26 mouse cellular contexts compared by ENCODE assay signal in the genomic region with DNA sequence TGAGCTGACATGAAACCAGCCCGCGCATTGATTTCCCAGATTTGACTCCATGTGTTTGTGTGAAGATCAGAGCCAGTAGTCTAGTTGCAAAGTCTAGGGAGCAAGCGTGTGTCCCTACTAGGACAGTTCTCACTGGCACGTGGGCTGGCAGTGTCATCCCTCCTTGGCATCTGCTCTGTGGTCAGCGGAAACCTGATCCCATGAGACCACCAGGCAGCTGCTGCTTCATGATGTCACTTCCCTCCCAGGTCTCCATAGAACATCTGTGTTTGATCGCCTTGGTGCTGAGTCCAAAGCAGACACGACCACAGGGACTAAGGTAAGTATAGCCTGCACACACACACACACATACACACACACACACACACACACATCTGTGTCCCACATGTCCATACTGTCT. TPM values are rescaled to one million over a fixed set of nuclear protein-coding genes. Genes with fewer than 3 reads are reported as not detected.
A peak's percentile ranks its signal among the peaks of the same experiment; 100 is the strongest.
DNase-seq lines count a peak whose midpoint lies in the region; ATAC-seq and TF ChIP-seq lines count a peak whose summit lies in the region.
"Had no signal": no experiment of that assay in that cellular context is flagged by ENCODE, and none has a peak within 500 bp of the region (broad histone marks: within the 10 kb centered on the region; RNA-seq: fewer than 3 reads in every experiment).

No protein-coding gene starts in this region.

- 44% methylated on average over 7 of the region's 7 CpGs for WGBS in heart, adult 2 months
- WGBS in embryonic facial prominence, embryonic 14.5 days = 48% methylated on average over 7 of the region's 7 CpGs

- DNase-seq in heart, adult 2 months = no peak
- no peak for DNase-seq in heart, adult 18-20 months
- DNase-seq in MN1 (ENCODE audit: low spot score) = peak; percentile 54
- peak; percentile 44 for DNase-seq in embryonic facial prominence, embryonic 14.5 days (ENCODE audit: low spot score)
- peak; percentile 27 for DNase-seq in mesoderm, embryonic 11.5 days (ENCODE audit: low read depth, low spot score)
- DNase-seq in spleen, postnatal 10 days (ENCODE audit: low spot score in 2 of 2) = no peak
- no peak for DNase-seq in testis, postnatal 14 days (ENCODE audit: low spot score)
- no peak for DNase-seq in cerebellum, adult 11 months
- DNase-seq: adrenal gland, postnatal 25 days; cerebellum, postnatal 10 days; gastrocnemius, postnatal 10 days; heart, postnatal 4 days; kidney, adult 2 months; lung, adult 2 months; lung, postnatal 14 days; right cerebral cortex, adult 18-20 months; right cerebral cortex, postnatal 4 days; thymus, postnatal 14 days had no signal

- TF ChIP-seq EP300 in heart, adult 2 months (IDR thresholded peaks at IDR 0.05; ENCODE audit: insufficient read depth, low read depth, low read length) = 0 out of 2 replicates have a peak, but pooled peaks have one; percentile 34

- H3K27ac ChIP-seq in heart, adult 2 months = no peak overlapping the region
- H3K27ac ChIP-seq in embryonic facial prominence, embryonic 14.5 days (replicated peaks; ENCODE audit: low read depth, low read length) = peak overlapping the region; percentile 48; the same call in 1 of the 2 replicates
- H3K27ac ChIP-seq: forebrain, embryonic 13.5 days; heart, embryonic 10.5 days; hindbrain, embryonic 14.5 days; kidney, postnatal 0 days; liver, embryonic 12.5 days; midbrain, embryonic 15.5 days had no signal

- H3K79me2 ChIP-seq in heart, adult 2 months (replicated peaks; ENCODE audit: control insufficient read depth, insufficient read depth, low read length) = no peaks in the 10 kb centered on the region

- H3K4me3 ChIP-seq in heart, adult 2 months = no peak overlapping the region
- no peak overlapping the region for H3K4me3 ChIP-seq in embryonic facial prominence, embryonic 14.5 days (ENCODE audit: low read depth, low read length)
- H3K4me3 ChIP-seq: forebrain, embryonic 13.5 days; heart, embryonic 10.5 days; liver, embryonic 12.5 days; midbrain, embryonic 15.5 days had no signal

- TF ChIP-seq POLR2A in heart, adult 2 months (IDR thresholded peaks at IDR 0.05; ENCODE audit: insufficient read depth, low read depth, low read length) = no peak

- no peaks in the 10 kb centered on the region for H3K36me3 ChIP-seq in heart, adult 2 months (ENCODE audit: control insufficient read depth, insufficient read depth, low read length)
- peaks cover 89% of the 10 kb centered on the region for H3K36me3 ChIP-seq in embryonic facial prominence, embryonic 14.5 days (ENCODE audit: control insufficient read depth, insufficient read depth, low read length)

- no peaks in the 10 kb centered on the region for H3K9me3 ChIP-seq in embryonic facial prominence, embryonic 14.5 days (ENCODE audit: control insufficient read depth, low read length)
- H3K9me3 ChIP-seq: forebrain, embryonic 13.5 days; heart, embryonic 10.5 days; liver, embryonic 12.5 days; midbrain, embryonic 15.5 days had no signal

- H3K4me1 ChIP-seq in heart, adult 2 months (ENCODE audit: control insufficient read depth, insufficient read depth, low read length) = peaks cover 3% of the 10 kb centered on the region
- no peaks in the 10 kb centered on the region for H3K4me1 ChIP-seq in embryonic facial prominence, embryonic 14.5 days (ENCODE audit: control insufficient read depth, insufficient read depth, low read length)
- H3K4me1 ChIP-seq: forebrain, embryonic 13.5 days; heart, embryonic 10.5 days; liver, embryonic 12.5 days; midbrain, embryonic 15.5 days had no signal

- H3K9ac ChIP-seq in heart, adult 2 months (ENCODE audit: low read depth, low read length) = no peak overlapping the region; the same call in 1 of the 2 replicates
- H3K9ac ChIP-seq in embryonic facial prominence, embryonic 14.5 days (ENCODE audit: low read depth, low read length) = no peak overlapping the region
- H3K9ac ChIP-seq: forebrain, embryonic 13.5 days; hindbrain, embryonic 14.5 days; liver, embryonic 12.5 days; midbrain, embryonic 15.5 days had no signal

- peak; percentile 48; the same call in 1 of the 2 replicates for ATAC-seq in embryonic facial prominence, embryonic 14.5 days (ENCODE audit: low read depth)
- ATAC-seq: forebrain, embryonic 13.5 days; inflammation-experienced regulatory T-cells, adult 6 months; liver, embryonic 12.5 days; midbrain, embryonic 15.5 days had no signal

- no peak overlapping the region for H3K4me2 ChIP-seq in embryonic facial prominence, embryonic 14.5 days (ENCODE audit: low read depth, low read length)
- H3K4me2 ChIP-seq: forebrain, embryonic 13.5 days; hindbrain, embryonic 14.5 days; liver, embryonic 12.5 days; midbrain, embryonic 15.5 days had no signal

- no peak for TF ChIP-seq CTCF in heart, adult 2 months (IDR thresholded peaks at IDR 0.05)

- H3K27me3 ChIP-seq in heart, adult 2 months (ENCODE audit: control insufficient read depth, insufficient read depth, low read length) = no peaks in the 10 kb centered on the region
- no peaks in the 10 kb centered on the region for H3K27me3 ChIP-seq in embryonic facial prominence, embryonic 14.5 days (replicated peaks; ENCODE audit: control insufficient read depth, insufficient read depth, low read length)
- H3K27me3 ChIP-seq: forebrain, embryonic 13.5 days; liver, embryonic 12.5 days; midbrain, embryonic 15.5 days had no signal

- intact Hi-C loops in heart, adult 2 months (cut with DNase I) = no loop called here

RNA-seq across cellular contexts. Expression of a gene that starts 12.9 kb away (rescaled TPM):
- 100 to 1,000 TPM; 181 to 219 TPM for total RNA-seq in heart, adult 2 months (2021)
- polyA plus RNA-seq in heart, adult 2 months (2012; rRNA removed) = 134 and 181 TPM in 2 replicates
- 100 to 1,000 TPM; 168 to 200 TPM for total RNA-seq in heart, adult 18-20 months (2021)
- polyA plus RNA-seq in embryonic facial prominence, embryonic 14.5 days (2014; fragmentation: Nextera tagmentation; extraction: Ambion mirVana) = 114 and 123 TPM in 2 replicates

RNA-seq across cellular contexts. Expression of a gene that starts 25.4 kb away (rescaled TPM):
- total RNA-seq in heart, adult 2 months (2021) = 10 to 100 TPM; 72.0 to 72.1 TPM
- 79.5 and 87.4 TPM in 2 replicates for polyA plus RNA-seq in heart, adult 2 months (2012; rRNA removed)
- 10 to 100 TPM; 63.8 to 64.7 TPM for total RNA-seq in heart, adult 18-20 months (2021)
- 28.7 and 32.7 TPM in 2 replicates for polyA plus RNA-seq in embryonic facial prominence, embryonic 14.5 days (2014; fragmentation: Nextera tagmentation; extraction: Ambion mirVana)

RNA-seq across cellular contexts. Expression of a gene that starts 25.4 kb away (rescaled TPM):
- 10 to 100 TPM; 22.9 to 30.6 TPM for total RNA-seq in heart, adult 2 months (2021)
- polyA plus RNA-seq in heart, adult 2 months (2012; rRNA removed) = 54.8 and 68.1 TPM in 2 replicates
- total RNA-seq in heart, adult 18-20 months (2021) = 10 to 100 TPM; 29.8 to 30.9 TPM
- polyA plus RNA-seq in embryonic facial prominence, embryonic 14.5 days (2014; fragmentation: Nextera tagmentation; extraction: Ambion mirVana) = 111 TPM in 2 replicates

RNA-seq across cellular contexts. Expression of a gene that starts 55.4 kb away (rescaled TPM):
- total RNA-seq in heart, adult 2 months (2021) = under 1 TPM; 0.10 to 0.14 TPM
- 0.20 and 0.21 TPM in 2 replicates for polyA plus RNA-seq in heart, adult 2 months (2012; rRNA removed)
- total RNA-seq in heart, adult 18-20 months (2021) = under 1 TPM in 1 of 2 experiments, not detected in 1; 0.10 TPM
- 0.54 and 0.93 TPM in 2 replicates for polyA plus RNA-seq in embryonic facial prominence, embryonic 14.5 days (2014; fragmentation: Nextera tagmentation; extraction: Ambion mirVana)
- total RNA-seq: megakaryocyte, adult 5-6 weeks had no signal

Comparison
In these comparisons a context has a peak if more than half of its experiments do, and no peak if none do; other contexts are left out.
1. DNase-seq: peak in MN1 (single experiment), embryonic facial prominence, embryonic 14.5 days (single experiment) and mesoderm, embryonic 11.5 days (single experiment); none in heart, adult 2 months (0 of 2), heart, adult 18-20 months (0 of 2), spleen, postnatal 10 days (0 of 2), testis, postnatal 14 days (single experiment) and cerebellum, adult 11 months (single experiment).